Mouse (Mus musculus) intestine, postnatal 0 days (tissue): ENCODE measurements around the gene Zfyve28. TPM values are rescaled to one million over a fixed set of nuclear protein-coding genes. Genes with fewer than 3 reads are reported as not detected.

Source experiments
- ATAC-seq: fragments of 200-750 bp; cut with Nextera tagmentation; 2 replicates; pipeline ENCODE4 v1.8.0; 2017; ENCODE audit warnings: mild to moderate bottlenecking, moderate TSS enrichment, moderate library complexity
- H3K27ac ChIP-seq: fragments of 300-500 bp; sonication (generic); 2 replicates; pipeline ENCODE4 v1.5.1; 2014; ENCODE audit warnings: mild to moderate bottlenecking, low read depth, low read length, moderate library complexity
- H3K27me3 ChIP-seq: fragments of 300-500 bp; sonication (generic); replicated peaks from 2 replicates; pipeline ENCODE4 v1.6.1; 2014; ENCODE audit warnings: low read length, mixed read lengths; ENCODE audit not compliant: control insufficient read depth, insufficient read depth
- H3K36me3 ChIP-seq: fragments of 300-500 bp; sonication (generic); 2 replicates; pipeline ENCODE4 v1.6.1; 2014; ENCODE audit warnings: mild to moderate bottlenecking, moderate library complexity; ENCODE audit not compliant: control insufficient read depth, insufficient read depth
- H3K4me1 ChIP-seq: fragments of 300-500 bp; sonication (generic); replicated peaks from 2 replicates; pipeline ENCODE4 v1.6.1; 2014; ENCODE audit warnings: antibody characterized with exemption, low read length, mixed read lengths; ENCODE audit not compliant: control insufficient read depth, insufficient read depth
- H3K4me2 ChIP-seq: fragments of 300-500 bp; sonication (generic); replicated peaks from 2 replicates; pipeline ENCODE4 v1.6.1; 2014; ENCODE audit warnings: low read depth, mild to moderate bottlenecking, moderate library complexity
- H3K4me3 ChIP-seq: fragments of 300-500 bp; sonication (generic); 2 replicates; pipeline ENCODE4 v1.5.1; 2014; ENCODE audit warnings: low read depth, low read length
- H3K9ac ChIP-seq: fragments of 300-500 bp; sonication (generic); 2 replicates; pipeline ENCODE4 v1.6.1; 2014; ENCODE audit warnings: mild to moderate bottlenecking, low read depth, low read length
- H3K9me3 ChIP-seq: fragments of 300-500 bp; sonication (generic); 2 replicates; pipeline ENCODE4 v1.6.1; 2016; ENCODE audit warnings: mixed run types; ENCODE audit not compliant: control insufficient read depth
- CTCF ChIP-seq: sonication (generic); IDR thresholded peaks from 2 replicates; pipeline ENCODE4 v1.5.1; 2016; ENCODE audit warnings: low read depth, mild to moderate bottlenecking, control low read depth, antibody characterized with exemption, moderate library complexity
- WGBS: fragments of 180-500 bp; shearing (Covaris S2); extraction: QIAGEN DNeasy Blood & Tissue Kit; methylation state at CpG from one replicate; pipeline ENCODE4 v1.1.7; 2014; 5-methylcytosine and 5-hydroxymethylcytosine counted together
- polyA plus RNA-seq: library from polyadenylated mRNA; unstranded; fragments of >200 nt; fragmentation: Nextera tagmentation; extraction: Ambion mirVana; gene quantifications from 2 replicates; pipeline ENCODE4 v1.2.1, GENCODE M21; 2015

The Zfyve28 gene
- polyA plus RNA-seq, 1 experiment from 2014 or later: 0.05 TPM

DNA sequence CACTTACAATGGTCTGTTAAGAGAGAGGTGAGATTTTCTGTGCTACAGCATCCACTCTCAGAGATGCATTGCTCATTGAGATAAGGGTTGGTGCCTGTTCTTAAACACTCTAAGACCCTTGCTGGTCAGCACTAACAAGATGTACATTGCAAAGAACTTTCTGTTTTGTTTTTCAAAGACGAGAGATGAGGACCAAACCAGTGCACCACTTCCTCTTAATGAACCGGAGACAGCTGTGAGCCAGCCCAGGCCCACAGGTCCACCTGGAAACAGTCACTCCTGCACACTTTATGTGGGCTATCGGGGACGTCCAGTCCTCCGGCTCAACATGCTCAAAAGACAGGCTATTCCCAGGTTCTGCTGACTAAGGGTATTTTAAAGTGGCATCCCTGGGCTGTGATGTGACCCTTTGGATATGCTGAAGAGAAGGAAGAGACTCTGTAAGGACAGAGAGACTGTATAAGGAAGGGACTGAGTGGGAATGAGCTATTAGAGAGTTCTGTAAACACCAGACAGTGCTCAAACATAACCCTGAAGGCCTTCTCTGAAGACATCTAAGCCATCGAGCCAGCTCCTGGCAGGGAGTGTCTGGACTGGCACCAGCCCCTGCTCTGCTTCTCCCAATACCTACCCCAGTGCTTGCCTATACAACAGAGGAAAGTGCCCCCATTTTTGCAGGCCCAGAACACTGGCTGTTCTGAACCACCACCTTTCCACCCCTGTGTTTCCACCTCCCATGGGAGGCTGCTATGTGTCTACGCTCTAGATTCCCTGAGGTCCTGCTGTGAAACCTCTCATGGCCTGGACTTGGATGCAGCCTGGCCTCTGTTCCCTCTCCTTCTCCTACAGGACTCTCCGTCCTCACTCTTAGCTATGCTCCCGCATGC lies 57.4 kb downstream of the Zfyve28 start:
- Histone ChIP-seq H3K27me3 (no peaks in the 10 kb centered on the region), H3K27ac (no peak overlapping the region), H3K4me3 (no peak overlapping the region), H3K36me3 (no peaks in the 10 kb centered on the region), H3K4me1 (no peaks in the 10 kb centered on the region), H3K4me2 (no peak overlapping the region), H3K9ac (no peak overlapping the region), H3K9me3 (no peaks in the 10 kb centered on the region)
- WGBS: 69% methylated on average over 9 of the region's 9 CpGs
- TF ChIP-seq CTCF: no peak
- no peak for ATAC-seq

DNA sequence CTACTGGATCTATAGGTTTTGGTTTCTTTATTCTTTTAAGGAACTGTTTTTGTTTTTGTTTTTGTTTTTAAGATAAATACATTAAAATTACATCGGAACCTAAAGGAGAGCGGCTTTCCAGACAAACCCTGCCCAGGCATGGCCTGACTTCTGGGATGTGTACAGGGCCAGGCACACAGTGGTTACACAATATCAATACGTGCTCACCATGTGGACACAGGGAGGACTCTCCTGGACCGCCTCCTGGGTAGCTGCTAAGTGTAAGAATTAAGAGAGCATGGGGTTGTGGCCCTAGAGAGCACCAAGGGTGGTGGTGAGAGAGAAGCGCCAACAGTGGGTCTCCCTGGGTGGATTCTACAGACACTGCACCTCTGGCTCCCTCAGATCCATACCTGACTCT lies 58.7 kb downstream of the Zfyve28 start:
- ATAC-seq: no peak
- WGBS: 86% methylated on average over 5 of the region's 5 CpGs
- no peaks in the 10 kb centered on the region for H3K27me3 ChIP-seq
- H3K9me3 ChIP-seq: no peaks in the 10 kb centered on the region
- H3K4me1 ChIP-seq: no peaks in the 10 kb centered on the region
- H3K4me3 ChIP-seq: no peak overlapping the region
- no peak for TF ChIP-seq CTCF
- H3K36me3 ChIP-seq: no peaks in the 10 kb centered on the region
- no peak overlapping the region for H3K4me2 ChIP-seq
- no peak overlapping the region for H3K27ac ChIP-seq
- no peak overlapping the region for H3K9ac ChIP-seq

DNA sequence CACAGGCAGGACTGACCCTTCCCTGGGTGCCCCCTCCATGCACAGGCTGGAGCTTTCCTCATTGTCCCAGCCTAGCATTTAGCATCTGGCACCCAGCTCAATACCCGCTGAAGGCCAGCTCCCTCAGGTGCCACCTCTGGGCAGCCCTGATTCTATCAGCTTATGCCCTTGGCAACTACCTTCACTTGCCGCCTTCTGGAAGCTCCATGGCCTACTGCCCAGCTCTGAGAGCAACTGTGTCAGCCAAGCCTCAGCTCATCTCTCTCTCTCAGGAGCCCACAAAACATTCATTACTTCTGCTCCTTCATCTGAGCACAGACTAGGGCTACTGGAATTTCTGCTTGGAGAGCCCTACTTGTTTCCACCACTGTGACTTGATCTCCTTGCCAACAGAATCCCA lies 62.7 kb downstream of the Zfyve28 start:
- no peak for TF ChIP-seq CTCF
- no peak overlapping the region for H3K9ac ChIP-seq

DNA sequence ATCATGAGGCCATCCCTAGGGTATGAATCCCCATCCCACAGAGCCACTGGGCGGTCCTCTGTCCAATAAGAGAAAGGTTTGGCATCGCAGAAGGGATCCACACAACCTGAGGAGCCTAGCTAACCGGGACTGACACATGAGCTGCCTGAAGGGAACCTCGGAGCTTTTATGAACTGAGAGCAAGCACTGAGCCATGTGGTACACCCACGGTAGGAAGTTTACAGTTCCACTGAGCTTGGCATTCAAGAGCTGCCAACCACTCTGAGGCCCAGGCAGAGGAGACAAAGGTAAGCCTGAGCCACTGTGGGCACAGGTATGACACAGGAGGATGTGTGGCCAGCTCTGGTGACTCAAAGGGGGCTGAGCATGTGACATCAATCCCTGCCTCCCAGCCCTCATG lies 63.7 kb downstream of the Zfyve28 start:
- Histone ChIP-seq H3K27ac (no peak overlapping the region), H3K9me3 (no peaks in the 10 kb centered on the region), H3K27me3 (no peaks in the 10 kb centered on the region), H3K36me3 (no peaks in the 10 kb centered on the region), H3K4me2 (no peak overlapping the region), H3K4me1 (no peaks in the 10 kb centered on the region), H3K4me3 (no peak overlapping the region), H3K9ac (no peak overlapping the region)
- ATAC-seq: no peak
- WGBS: 82% methylated on average over 5 of the region's 5 CpGs
- TF ChIP-seq CTCF: no peak

More for the DNA sequence above, 62.7 kb downstream of the Zfyve28 start:
- Histone ChIP-seq H3K4me1 (no peaks in the 10 kb centered on the region), H3K27ac (no peak overlapping the region), H3K4me3 (no peak overlapping the region), H3K36me3 (no peaks in the 10 kb centered on the region), H3K27me3 (no peaks in the 10 kb centered on the region), H3K9me3 (no peaks in the 10 kb centered on the region), H3K4me2 (no peak overlapping the region)
- WGBS: 91% methylated on average over 2 of the region's 2 CpGs
- no peak for ATAC-seq

DNA sequence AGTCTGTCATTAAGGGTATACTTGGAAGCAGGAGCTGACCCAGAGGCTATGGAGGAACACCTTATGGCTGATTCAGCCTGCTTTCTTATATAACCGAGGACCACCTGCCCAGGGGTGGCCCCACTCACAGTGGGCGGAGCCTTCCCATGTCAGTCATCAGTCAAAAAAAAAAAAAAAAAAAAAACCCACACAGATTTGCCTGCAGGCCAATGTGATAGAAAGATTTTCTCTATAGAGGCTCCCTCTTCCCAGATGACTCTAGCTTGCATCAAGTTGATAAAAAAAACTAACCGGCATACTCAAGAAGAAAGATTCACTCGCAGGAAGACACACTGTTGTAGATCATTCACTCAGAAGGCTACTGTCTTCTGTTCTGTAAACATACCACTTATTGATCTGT lies 68.2 kb downstream of the Zfyve28 start:
- 53% methylated on average over 4 of the region's 4 CpGs for WGBS
- no peak for TF ChIP-seq CTCF
- no peak overlapping the region for H3K9ac ChIP-seq
- no peak for ATAC-seq
- no peak overlapping the region for H3K4me2 ChIP-seq
- no peaks in the 10 kb centered on the region for H3K4me1 ChIP-seq
- no peak overlapping the region for H3K27ac ChIP-seq
- H3K27me3 ChIP-seq: no peaks in the 10 kb centered on the region
- no peak overlapping the region for H3K4me3 ChIP-seq
- no peaks in the 10 kb centered on the region for H3K9me3 ChIP-seq
- no peaks in the 10 kb centered on the region for H3K36me3 ChIP-seq

DNA sequence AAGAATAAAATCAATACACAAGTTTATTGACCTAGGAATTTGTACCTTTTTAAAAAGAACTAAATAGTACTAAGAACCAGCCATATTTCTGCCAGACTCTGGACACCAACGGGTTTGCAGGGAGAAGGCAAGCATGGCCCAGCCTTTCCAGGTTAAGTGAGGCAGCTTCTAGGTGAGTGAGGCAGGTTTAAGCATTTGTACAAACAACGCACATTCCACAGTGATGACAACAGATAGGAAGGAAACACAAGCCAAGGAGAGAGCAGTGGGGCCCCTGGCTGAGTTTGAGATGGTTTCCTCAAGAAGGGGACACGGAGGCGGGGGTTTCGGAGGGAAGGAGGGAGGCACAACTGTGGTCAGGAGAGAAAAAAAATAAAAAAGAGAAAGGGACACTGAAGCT lies 69.6 kb downstream of the Zfyve28 start:
- Histone ChIP-seq H3K9ac (no peak overlapping the region), H3K4me2 (no peak overlapping the region), H3K9me3 (no peaks in the 10 kb centered on the region), H3K27me3 (no peaks in the 10 kb centered on the region), H3K4me1 (no peaks in the 10 kb centered on the region), H3K27ac (no peak overlapping the region), H3K36me3 (no peaks in the 10 kb centered on the region), H3K4me3 (no peak overlapping the region)
- ATAC-seq: no peak
- WGBS: 36% methylated on average over 5 of the region's 5 CpGs
- TF ChIP-seq CTCF: no peak
